Mouse (Mus musculus): ENCODE data around the gene Ccdc155.

Gene Ccdc155

GRCm38 (mm10) chr7:45145460-45145859 lies 59.2 kb downstream of the Ccdc155 start:
- DNase-seq (ENCODE audit: low spot score in 2 of 2) = no peak

- no peak for DNase-seq (ENCODE audit: low spot score in 2 of 2)
Measured at GRCm38 (mm10) chr7:45144368-45145174, 60.1 kb downstream of the Ccdc155 start.

DNA sequence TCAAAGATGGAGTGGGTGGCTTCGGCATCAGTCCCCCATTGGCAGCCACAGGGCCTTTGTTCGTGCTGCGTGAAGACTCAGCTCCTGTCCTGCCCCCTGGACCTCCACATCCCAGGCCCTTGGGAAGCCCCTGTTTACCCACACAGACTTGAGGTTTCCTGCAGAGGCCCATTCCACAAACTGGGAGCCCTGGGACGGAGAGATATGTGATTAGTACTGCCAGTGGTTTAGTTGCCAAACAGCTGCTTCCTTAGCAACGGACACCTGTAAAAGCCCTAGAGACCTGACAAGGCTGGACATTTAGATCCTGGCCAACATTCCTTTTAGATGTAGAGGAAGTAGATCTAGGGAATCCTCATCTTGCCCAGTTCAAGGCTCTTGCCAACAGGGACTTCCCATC lies 62.8 kb downstream of the Ccdc155 start:
- DNase-seq (ENCODE audit: low spot score in 2 of 2) = no peak

- DNase-seq (ENCODE audit: low spot score in 2 of 2) = no peak
Measured at GRCm38 (mm10) chr7:45141319-45141718, 63.4 kb downstream of the Ccdc155 start.

- no peak for DNase-seq (ENCODE audit: low spot score in 2 of 2)
Measured at GRCm38 (mm10) chr7:45139904-45140723, 64.6 kb downstream of the Ccdc155 start.

DNA sequence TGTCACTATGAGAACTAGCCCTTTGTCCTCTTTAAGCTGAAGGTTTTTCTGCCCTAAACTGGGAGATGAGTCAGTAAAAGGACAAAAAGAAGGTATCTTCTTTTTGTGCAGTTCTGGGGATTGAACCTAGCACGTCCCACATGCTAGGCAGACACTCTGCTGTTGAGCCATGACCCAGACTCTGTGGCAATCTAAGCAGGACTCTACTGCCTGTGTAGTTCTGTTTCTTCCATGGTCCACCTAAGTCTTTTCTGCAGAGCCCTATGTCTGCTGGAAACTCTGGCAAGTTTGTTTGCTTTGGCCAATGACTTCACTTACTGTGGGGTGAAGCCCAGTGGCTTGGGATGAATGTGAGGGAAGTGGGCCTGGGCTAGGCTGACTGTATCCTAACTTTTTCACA lies 66.3 kb downstream of the Ccdc155 start:
- DNase-seq (ENCODE audit: low spot score in 2 of 2) = no peak

- no peak for DNase-seq (ENCODE audit: low spot score in 2 of 2)
Measured at GRCm38 (mm10) chr7:45137171-45138006, 67.3 kb downstream of the Ccdc155 start.

GRCm38 (mm10) chr7:45135993-45136567 lies 68.6 kb downstream of the Ccdc155 start, which contains the start of the genes Gm45713 and Flt3l:
Gm45713 (minus strand) TSS chr7:45136231.
Flt3l (minus strand) TSS chr7:45136432.
- DNase-seq (ENCODE audit: low spot score in 2 of 2) = peak; percentile 87 to 94

GRCm38 (mm10) chr7:45135370-45135769 lies 69.3 kb downstream of the Ccdc155 start:
- no peak for DNase-seq (ENCODE audit: low spot score in 2 of 2)

- DNase-seq (ENCODE audit: low spot score in 2 of 2) = no peak
Measured at GRCm38 (mm10) chr7:45134544-45135026, 70.1 kb downstream of the Ccdc155 start.
